Mouse (Mus musculus) stomach, postnatal 0 days (tissue): Measurements from ENCODE around the gene Dlgap3. TPM values are rescaled to one million over a fixed set of nuclear protein-coding genes. Genes with fewer than 3 reads are reported as not detected.
A peak's percentile ranks its signal among the peaks of the same experiment; 100 is the strongest.

Source experiments
- ATAC-seq: fragments of 200-750 bp; cut with Nextera tagmentation; 2 replicates; pipeline ENCODE4 v1.8.0; 2017; ENCODE audit not compliant: low FRiP score, low TSS enrichment
- DNase-seq: peaks from one replicate; pipeline ENCODE4 v3.0.0-alpha.2; 2016; ENCODE audit warnings: low spot score
- H3K27ac ChIP-seq: fragments of 300-500 bp; sonication (generic); replicated peaks from 2 replicates; pipeline ENCODE4 v1.5.1; 2014; ENCODE audit warnings: mild to moderate bottlenecking, control low read depth
- H3K27me3 ChIP-seq: fragments of 300-500 bp; sonication (generic); 2 replicates; pipeline ENCODE4 v1.6.1; 2014; ENCODE audit warnings: low read length; ENCODE audit not compliant: control insufficient read depth, insufficient read depth
- H3K36me3 ChIP-seq: fragments of 300-500 bp; sonication (generic); 2 replicates; pipeline ENCODE4 v1.6.1; 2014; ENCODE audit warnings: low read length, mixed read lengths; ENCODE audit not compliant: control insufficient read depth, insufficient read depth
- H3K4me1 ChIP-seq: fragments of 300-500 bp; sonication (generic); replicated peaks from 2 replicates; pipeline ENCODE4 v1.6.1; 2014; ENCODE audit warnings: antibody characterized with exemption; ENCODE audit not compliant: control insufficient read depth, insufficient read depth
- H3K4me2 ChIP-seq: fragments of 300-500 bp; sonication (generic); replicated peaks from 2 replicates; pipeline ENCODE4 v1.6.1; 2014; ENCODE audit warnings: low read depth, mild to moderate bottlenecking, control low read depth, moderate library complexity
- H3K4me3 ChIP-seq: fragments of 300-500 bp; sonication (generic); 2 replicates; pipeline ENCODE4 v1.5.1; 2014; ENCODE audit warnings: low read depth, low read length, control low read depth
- H3K9ac ChIP-seq: fragments of 300-500 bp; sonication (generic); 2 replicates; pipeline ENCODE4 v1.6.1; 2014; ENCODE audit warnings: mild to moderate bottlenecking, low read length, control low read depth, mixed read lengths
- H3K9me3 ChIP-seq: fragments of 300-500 bp; sonication (generic); 2 replicates; pipeline ENCODE4 v1.6.1; 2016; ENCODE audit warnings: low read length; ENCODE audit not compliant: control insufficient read depth
- CTCF ChIP-seq: IDR thresholded peaks from 2 replicates; pipeline ENCODE4 v1.5.1; 2016; ENCODE audit warnings: antibody characterized with exemption, low read depth, mild to moderate bottlenecking, moderate library complexity
- EP300 ChIP-seq: optimal IDR thresholded peaks from 2 replicates; pipeline ENCODE3; 2016; ENCODE audit warnings: antibody characterized with exemption
- WGBS: fragments of 180-500 bp; shearing (Covaris S2); extraction: QIAGEN DNeasy Blood & Tissue Kit; methylation state at CpG from one replicate; pipeline ENCODE4 v1.1.7; 2014; 5-methylcytosine and 5-hydroxymethylcytosine counted together
- polyA plus RNA-seq: library from polyadenylated mRNA; unstranded; fragments of >200 nt; fragmentation: Nextera tagmentation; extraction: Ambion mirVana; gene quantifications from 2 replicates; pipeline ENCODE4 v1.2.1, GENCODE M21; 2015

The Dlgap3 gene
- polyA plus RNA-seq, 1 experiment from 2014 or later: 0.45 TPM

DNA sequence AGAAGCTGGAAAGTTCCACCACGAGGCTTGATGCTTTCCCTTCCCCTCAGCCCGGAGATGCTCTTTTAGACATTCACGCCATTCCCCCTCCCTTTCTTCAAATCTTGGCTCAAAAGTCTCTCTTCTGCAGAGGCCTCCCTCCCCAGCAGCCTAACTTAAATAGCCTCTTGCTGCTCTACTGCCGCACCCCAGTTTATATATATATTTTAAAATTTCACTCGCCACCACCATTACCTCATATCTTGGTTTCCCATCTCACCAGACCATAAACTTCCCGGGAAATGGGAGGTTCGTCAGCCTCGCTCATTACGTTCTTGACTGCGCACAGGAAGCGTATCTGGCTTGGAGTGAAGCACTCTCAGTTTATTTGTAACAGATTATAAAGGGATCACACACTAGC is 9.0 kb downstream of the Dlgap3 start:
- DNase-seq: no peak

DNA sequence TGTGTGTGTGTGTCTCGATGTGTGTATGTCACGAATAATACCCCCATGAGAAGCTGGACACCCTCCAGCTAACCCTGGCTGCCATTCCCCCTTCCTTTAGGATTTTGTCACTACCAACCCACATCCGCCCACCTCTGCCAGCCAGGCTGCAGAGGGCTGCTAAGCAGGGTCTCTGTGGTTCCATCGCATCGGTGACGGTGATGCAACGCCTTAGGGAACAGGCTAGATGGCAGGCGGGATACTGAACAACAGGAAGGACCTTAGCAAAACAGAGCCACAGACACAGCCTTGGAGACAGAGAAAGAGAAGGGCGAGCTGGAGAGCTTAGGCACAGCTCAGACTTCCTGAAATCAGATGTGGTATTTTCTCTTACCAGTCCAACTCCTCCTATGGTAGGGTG is 9.7 kb downstream of the Dlgap3 start:
- Histone ChIP-seq H3K4me1 (no peaks in the 10 kb centered on the region), H3K9ac (no peak overlapping the region), H3K27ac (no peak overlapping the region), H3K4me2 (no peak overlapping the region), H3K27me3 (no peaks in the 10 kb centered on the region), H3K9me3 (no peaks in the 10 kb centered on the region), H3K36me3 (no peaks in the 10 kb centered on the region), H3K4me3 (no peak overlapping the region)
- DNase-seq: no peak
- 39% methylated on average over 9 of the region's 9 CpGs for WGBS
- TF ChIP-seq EP300: no peak
- TF ChIP-seq CTCF: no peak
- ATAC-seq: no peak

More for the DNA sequence above, 9.0 kb downstream of the Dlgap3 start:
- TF ChIP-seq EP300 (no peak), CTCF (no peak)
- Histone ChIP-seq H3K9me3 (no peaks in the 10 kb centered on the region), H3K27ac (no peak overlapping the region), H3K9ac (no peak overlapping the region), H3K4me1 (no peaks in the 10 kb centered on the region), H3K36me3 (no peaks in the 10 kb centered on the region), H3K27me3 (no peaks in the 10 kb centered on the region), H3K4me2 (no peak overlapping the region), H3K4me3 (no peak overlapping the region)
- 75% methylated on average over 11 of the region's 11 CpGs for WGBS
- ATAC-seq: no peak

DNA sequence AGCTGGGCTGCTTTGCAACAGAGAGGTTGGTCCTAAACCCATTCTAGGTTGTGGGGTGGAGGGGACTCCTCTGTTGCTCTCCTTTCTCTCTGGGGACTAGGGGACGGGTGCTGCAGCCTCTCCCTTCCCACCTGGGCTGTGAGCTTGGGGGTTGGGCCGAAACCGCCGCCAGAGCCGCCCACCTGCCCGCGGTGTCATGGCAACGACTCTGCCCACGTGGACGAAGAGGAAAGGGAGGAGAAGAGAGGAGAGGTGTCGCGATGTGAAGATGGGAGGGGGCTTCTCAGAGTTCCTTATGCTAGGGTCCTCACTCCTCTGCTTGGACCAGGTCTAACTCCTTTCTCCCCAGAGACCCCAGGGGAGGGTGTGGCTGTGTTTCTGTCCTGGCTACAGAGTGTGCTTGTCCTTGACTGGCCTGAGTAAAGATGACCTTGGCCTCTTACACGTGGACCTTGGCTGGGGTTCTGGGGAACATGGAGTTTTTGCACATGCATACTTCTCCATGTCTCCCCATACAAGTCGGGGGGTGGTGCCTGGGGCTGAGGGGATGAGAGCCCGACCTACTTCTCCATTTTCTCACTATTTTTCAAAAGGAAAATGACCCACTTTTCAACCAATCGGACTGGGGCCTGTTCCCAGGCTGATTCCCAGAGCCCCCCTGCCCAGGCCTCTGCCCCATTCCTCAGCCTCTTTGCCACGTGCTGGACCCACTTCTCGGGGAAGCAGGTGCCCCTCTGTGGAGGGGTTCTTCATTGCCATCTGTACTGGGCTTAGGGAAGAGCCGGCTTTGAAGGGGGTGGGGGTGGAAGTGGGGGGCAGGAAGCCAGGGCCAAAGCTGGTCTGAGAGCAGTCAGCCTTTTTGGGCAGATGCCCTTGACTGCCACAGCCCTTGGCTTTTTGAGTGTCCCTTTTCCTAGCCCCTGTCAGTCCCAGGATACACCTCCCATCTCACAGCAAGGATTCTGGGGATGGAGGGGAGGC is 10.8 kb downstream of the Dlgap3 start:
- Histone ChIP-seq H3K4me1 (no peaks in the 10 kb centered on the region), H3K27me3 (no peaks in the 10 kb centered on the region), H3K4me3 (no peak overlapping the region), H3K9me3 (no peaks in the 10 kb centered on the region), H3K4me2 (no peak overlapping the region), H3K36me3 (no peaks in the 10 kb centered on the region), H3K27ac (no peak overlapping the region), H3K9ac (no peak overlapping the region)
- no peak for TF ChIP-seq CTCF
- no peak for TF ChIP-seq EP300
- 11% methylated on average over 19 of the region's 19 CpGs for WGBS
- DNase-seq (no peak), ATAC-seq (peak; percentile 26; the same call in 1 of the 2 replicates)

DNA sequence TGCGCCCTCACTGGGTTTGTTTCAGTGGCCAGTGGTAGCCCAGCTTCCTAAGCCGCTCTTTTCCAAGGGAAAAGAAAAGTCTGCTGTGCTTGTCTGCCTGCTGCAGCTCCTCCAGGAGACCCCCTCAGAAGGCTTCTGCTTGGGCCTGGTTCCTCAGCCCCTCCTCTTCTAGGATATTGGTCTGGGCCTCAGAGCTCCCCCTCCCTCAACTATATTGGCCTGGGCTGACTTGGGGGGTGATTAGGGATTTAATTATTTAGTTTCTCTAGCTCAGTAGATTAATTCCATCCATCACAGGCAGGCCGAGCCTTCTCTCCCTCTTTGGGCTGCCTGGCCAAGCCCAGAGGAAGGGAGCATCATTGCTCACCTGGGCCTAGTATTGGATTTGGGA is 11.4 kb downstream of the Dlgap3 start:
- Histone ChIP-seq H3K27me3 (no peaks in the 10 kb centered on the region), H3K9me3 (no peaks in the 10 kb centered on the region), H3K4me3 (no peak overlapping the region), H3K36me3 (no peaks in the 10 kb centered on the region), H3K9ac (no peak overlapping the region), H3K4me1 (no peaks in the 10 kb centered on the region), H3K27ac (no peak overlapping the region), H3K4me2 (no peak overlapping the region)
- 73% methylated on average over 3 of the region's 3 CpGs for WGBS
- no peak for DNase-seq
- TF ChIP-seq CTCF: no peak
- TF ChIP-seq EP300: no peak
- no peak for ATAC-seq

DNA sequence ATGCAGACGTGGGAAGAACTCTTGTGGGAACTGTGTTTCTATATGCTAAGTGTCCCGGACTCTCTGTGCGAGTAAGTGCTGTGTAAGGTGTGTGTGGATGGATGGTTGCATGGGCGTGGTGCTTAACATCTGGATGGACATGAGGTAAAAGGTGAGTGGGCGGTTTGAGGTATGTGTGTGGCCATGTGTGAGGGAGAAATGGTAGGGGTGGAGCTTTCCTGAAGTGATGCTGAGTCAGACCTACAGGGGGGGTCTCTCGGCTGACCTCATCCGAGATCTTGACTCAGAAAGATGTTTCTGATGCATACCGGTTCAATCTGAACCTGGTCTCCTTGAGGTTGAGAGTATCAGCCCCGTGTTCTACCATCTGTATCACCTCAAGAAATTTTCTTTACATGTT is 12.0 kb downstream of the Dlgap3 start:
- H3K27me3 ChIP-seq: no peaks in the 10 kb centered on the region
- no peaks in the 10 kb centered on the region for H3K36me3 ChIP-seq
- no peaks in the 10 kb centered on the region for H3K4me1 ChIP-seq
- 81% methylated on average over 9 of the region's 9 CpGs for WGBS
- no peak overlapping the region for H3K9ac ChIP-seq
- H3K9me3 ChIP-seq: no peaks in the 10 kb centered on the region
- no peak for TF ChIP-seq CTCF
- TF ChIP-seq EP300: no peak
- ATAC-seq: no peak
- H3K4me2 ChIP-seq: no peak overlapping the region
- no peak for DNase-seq
- no peak overlapping the region for H3K4me3 ChIP-seq
- no peak overlapping the region for H3K27ac ChIP-seq

DNA sequence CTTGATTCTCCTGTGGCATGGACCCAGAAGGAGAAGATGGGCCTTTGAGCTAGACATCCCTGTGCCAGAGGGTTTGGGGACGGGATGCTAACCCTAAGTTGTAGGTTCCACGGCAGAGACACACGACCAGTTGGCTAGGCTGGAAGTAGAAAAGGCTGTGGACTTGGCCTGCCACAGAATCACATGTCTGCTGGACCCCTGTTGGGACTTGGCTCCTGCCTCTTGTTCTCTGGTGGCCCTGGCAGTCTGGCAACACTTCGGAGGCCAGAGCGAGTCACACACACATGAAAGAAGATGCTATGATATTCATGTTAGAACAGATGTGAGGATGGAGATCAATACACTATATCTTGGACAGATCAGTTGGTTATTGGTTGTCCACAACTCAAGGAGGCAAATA is 14.9 kb downstream of the Dlgap3 start:
- WGBS: 81% methylated on average over 5 of the region's 5 CpGs
- H3K9me3 ChIP-seq: no peaks in the 10 kb centered on the region
- ATAC-seq (no peak), DNase-seq (no peak)
- H3K9ac ChIP-seq: no peak overlapping the region
- H3K4me1 ChIP-seq: no peaks in the 10 kb centered on the region
- H3K4me3 ChIP-seq: no peak overlapping the region
- H3K4me2 ChIP-seq: no peak overlapping the region
- no peaks in the 10 kb centered on the region for H3K27me3 ChIP-seq
- no peak overlapping the region for H3K27ac ChIP-seq
- no peaks in the 10 kb centered on the region for H3K36me3 ChIP-seq
- TF ChIP-seq CTCF (no peak), EP300 (no peak)
